Mouse (Mus musculus): ENCODE measurements around the gene Trappc3l. TPM values are rescaled to one million over a fixed set of nuclear protein-coding genes. Genes with fewer than 3 reads are reported as not detected.

The Trappc3l gene
- polyA plus RNA-seq, 1 experiment from 2014 or later, result not detected

- no peaks in the 10 kb centered on the region for H3K9me3 ChIP-seq
These were observed 112.4 kb downstream of the Trappc3l start for GRCm38 (mm10) chr10:34149772-34150171.

GRCm38 (mm10) chr10:34150454-34150853 is 113.1 kb downstream of the Trappc3l start:
- no peaks in the 10 kb centered on the region for H3K9me3 ChIP-seq
- no peaks in the 10 kb centered on the region for H3K27me3 ChIP-seq (replicated peaks; ENCODE audit: low read depth, poor library complexity, severe bottlenecking)
- no peak for DNase-seq (ENCODE audit: low spot score)
- 26% methylated on average over 6 of the region's 6 CpGs for WGBS
- H3K27ac ChIP-seq (replicated peaks), result peak overlapping the region; percentile 30; the same call in 1 of the 2 replicates
- H3K36me3 ChIP-seq (replicated peaks), result peaks cover 27% of the 10 kb centered on the region
- peaks cover 22% of the 10 kb centered on the region for H3K4me1 ChIP-seq
- H3K4me3 ChIP-seq, result no peak overlapping the region

More at GRCm38 (mm10) chr10:34149772-34150171, 112.4 kb downstream of the Trappc3l start:
- peaks cover 27% of the 10 kb centered on the region for H3K36me3 ChIP-seq (replicated peaks)
- DNase-seq (ENCODE audit: low spot score), result no peak
- H3K27ac ChIP-seq (replicated peaks), result no peak overlapping the region
- peaks cover 22% of the 10 kb centered on the region for H3K4me1 ChIP-seq
- H3K4me3 ChIP-seq, result no peak overlapping the region
- no peaks in the 10 kb centered on the region for H3K27me3 ChIP-seq (replicated peaks; ENCODE audit: low read depth, poor library complexity, severe bottlenecking)
- 46% methylated on average over 3 of the region's 3 CpGs for WGBS

GRCm38 (mm10) chr10:34151827-34152226 is 114.4 kb downstream of the Trappc3l start:
- Histone ChIP-seq H3K27me3 (replicated peaks; ENCODE audit: low read depth, poor library complexity, severe bottlenecking) (no peaks in the 10 kb centered on the region), H3K4me1 (peaks cover 22% of the 10 kb centered on the region), H3K4me3 (no peak overlapping the region), H3K9me3 (no peaks in the 10 kb centered on the region), H3K36me3 (replicated peaks) (peaks cover 31% of the 10 kb centered on the region), H3K27ac (replicated peaks) (no peak overlapping the region)
- WGBS, result 74% methylated on average over 3 of the region's 3 CpGs
- DNase-seq (ENCODE audit: low spot score), result no peak

GRCm38 (mm10) chr10:34155796-34156554 is 118.6 kb downstream of the Trappc3l start:
- Histone ChIP-seq H3K27ac (replicated peaks) (no peak overlapping the region), H3K36me3 (replicated peaks) (peaks cover 58% of the 10 kb centered on the region), H3K4me1 (peaks cover 3% of the 10 kb centered on the region), H3K27me3 (replicated peaks; ENCODE audit: low read depth, poor library complexity, severe bottlenecking) (no peaks in the 10 kb centered on the region), H3K9me3 (no peaks in the 10 kb centered on the region), H3K4me3 (no peak overlapping the region)
- WGBS, result 89% methylated on average over 12 of the region's 12 CpGs
- DNase-seq (ENCODE audit: low spot score), result no peak

Other genes starting within 250 kb of the Trappc3l start
- gene Sult3a1, start 179.9 kb upstream of the Trappc3l start, polyA plus RNA-seq (2016; fragmentation: Nextera tagmentation; extraction: Ambion mirVana), result not detected in 2 replicates
- 0.04 and 0.07 TPM in 2 replicates for gene Rsph4a, start 132.5 kb upstream of the Trappc3l start, polyA plus RNA-seq (2016; fragmentation: Nextera tagmentation; extraction: Ambion mirVana)
- 22.8 and 23.0 TPM in 2 replicates for gene Zup1, start 86.3 kb upstream of the Trappc3l start, polyA plus RNA-seq (2016; fragmentation: Nextera tagmentation; extraction: Ambion mirVana)
- gene Rwdd1, start 18.0 kb upstream of the Trappc3l start, polyA plus RNA-seq (2016; fragmentation: Nextera tagmentation; extraction: Ambion mirVana), result 149 and 153 TPM in 2 replicates
- not detected in 2 replicates for gene Calhm4, start 6.7 kb downstream of the Trappc3l start, polyA plus RNA-seq (2016; fragmentation: Nextera tagmentation; extraction: Ambion mirVana)
- 0.11 and 0.12 TPM in 2 replicates for gene Calhm5, start 58.9 kb downstream of the Trappc3l start, polyA plus RNA-seq (2016; fragmentation: Nextera tagmentation; extraction: Ambion mirVana)
- gene Calhm6, start 90.4 kb downstream of the Trappc3l start, polyA plus RNA-seq (2016; fragmentation: Nextera tagmentation; extraction: Ambion mirVana), result 0.62 and 0.68 TPM in 2 replicates
- gene Dse, start 170.1 kb downstream of the Trappc3l start, polyA plus RNA-seq (2016; fragmentation: Nextera tagmentation; extraction: Ambion mirVana), result 29.1 and 33.6 TPM in 2 replicates
- 67.9 and 70.5 TPM in 2 replicates for gene Tspyl1, start 244.6 kb downstream of the Trappc3l start, polyA plus RNA-seq (2016; fragmentation: Nextera tagmentation; extraction: Ambion mirVana)